Mouse (Mus musculus) cerebellum, postnatal 25 days (tissue): ENCODE results near the gene Rbfox2.
A peak's percentile ranks its signal among the peaks of the same experiment; 100 is the strongest.

Experiments used
- DNase-seq, 2 experiments: peaks; one replicate each; pipeline ENCODE4 v3.0.0; 2021; ENCODE audit warnings: mixed read lengths in 2 of 2

Rbfox2 gene

GRCm38 (mm10) chr15:77226831-77227354 lies 79.9 kb downstream of the Rbfox2 start:
- DNase-seq, result peak; percentile 45 to 57

- no peak for DNase-seq
These were observed 80.9 kb downstream of the Rbfox2 start for GRCm38 (mm10) chr15:77225858-77226257.

- peak; percentile 44 to 67 for DNase-seq
These were observed 81.5 kb downstream of the Rbfox2 start for GRCm38 (mm10) chr15:77225274-77225673.

- no peak for DNase-seq
These were observed 86.0 kb downstream of the Rbfox2 start for GRCm38 (mm10) chr15:77220833-77221232.

DNA sequence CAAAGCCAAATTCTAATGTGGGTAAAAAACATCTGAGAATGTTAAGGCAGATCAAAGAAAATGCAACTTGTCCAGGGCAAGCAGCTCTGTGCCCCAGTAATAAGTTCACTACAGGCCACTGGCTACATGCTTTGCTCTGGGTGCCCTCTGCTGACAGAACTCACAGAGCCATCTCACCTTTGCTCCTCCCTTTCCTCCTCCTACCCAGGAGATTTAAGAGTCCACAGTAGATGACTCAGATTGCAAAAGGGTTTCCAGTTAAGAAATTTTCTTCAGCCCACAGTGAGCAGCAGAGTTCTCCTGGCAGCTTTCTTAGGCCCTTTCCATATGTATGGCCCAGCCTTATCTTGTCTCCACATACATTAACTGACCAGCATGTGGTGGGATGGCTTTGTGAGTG lies 86.7 kb downstream of the Rbfox2 start:
- peak; percentile 53 to 67 for DNase-seq

GRCm38 (mm10) chr15:77219571-77219970 lies 87.2 kb downstream of the Rbfox2 start:
- no peak for DNase-seq

DNA sequence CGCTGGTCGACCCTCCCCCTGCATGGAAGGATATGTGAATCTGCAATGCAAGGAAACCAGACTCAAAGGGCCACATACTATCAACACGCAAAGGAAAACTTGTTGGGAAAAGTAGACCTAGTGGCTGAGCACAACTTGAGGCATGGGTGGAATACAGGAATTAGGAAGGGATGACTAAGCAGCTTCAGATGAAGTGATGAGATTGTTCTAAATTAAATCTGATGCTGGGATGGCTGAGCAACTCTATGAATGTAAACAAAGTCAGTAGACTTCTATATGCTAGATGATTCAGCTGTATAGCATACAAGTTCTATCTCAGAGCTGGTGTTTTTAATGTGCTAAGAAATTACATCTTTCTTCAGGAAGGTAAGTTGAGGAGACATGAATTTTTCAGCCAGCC lies 88.8 kb downstream of the Rbfox2 start:
- DNase-seq, result no peak

DNA sequence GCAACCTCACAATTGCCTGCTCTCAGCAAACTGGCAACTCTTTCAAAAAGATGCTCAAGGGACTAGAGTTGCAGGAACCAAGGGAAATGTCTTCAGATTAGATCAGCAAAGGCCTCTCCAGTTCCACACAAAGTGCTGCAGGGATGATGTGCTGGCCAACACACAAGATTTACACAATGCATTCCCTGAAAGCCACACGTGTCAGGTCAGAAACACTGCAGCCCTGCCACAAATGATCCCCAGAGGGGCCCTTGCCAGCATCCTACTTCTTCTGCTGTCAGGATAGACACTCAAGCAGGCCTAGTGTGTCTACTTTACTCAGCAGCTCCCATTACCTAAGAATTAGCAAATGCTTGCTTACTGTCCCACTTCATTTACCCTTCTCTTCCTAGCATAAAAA lies 89.3 kb downstream of the Rbfox2 start:
- no peak for DNase-seq

- DNase-seq, result no peak
These were observed 90.1 kb downstream of the Rbfox2 start for GRCm38 (mm10) chr15:77216704-77217103.

- DNase-seq, result no peak
These were observed 91.5 kb downstream of the Rbfox2 start for GRCm38 (mm10) chr15:77215178-77215800.

GRCm38 (mm10) chr15:77214410-77215107 lies 92.2 kb downstream of the Rbfox2 start:
- DNase-seq, result no peak

GRCm38 (mm10) chr15:77213829-77214228 lies 93.0 kb downstream of the Rbfox2 start:
- DNase-seq, result no peak

DNA sequence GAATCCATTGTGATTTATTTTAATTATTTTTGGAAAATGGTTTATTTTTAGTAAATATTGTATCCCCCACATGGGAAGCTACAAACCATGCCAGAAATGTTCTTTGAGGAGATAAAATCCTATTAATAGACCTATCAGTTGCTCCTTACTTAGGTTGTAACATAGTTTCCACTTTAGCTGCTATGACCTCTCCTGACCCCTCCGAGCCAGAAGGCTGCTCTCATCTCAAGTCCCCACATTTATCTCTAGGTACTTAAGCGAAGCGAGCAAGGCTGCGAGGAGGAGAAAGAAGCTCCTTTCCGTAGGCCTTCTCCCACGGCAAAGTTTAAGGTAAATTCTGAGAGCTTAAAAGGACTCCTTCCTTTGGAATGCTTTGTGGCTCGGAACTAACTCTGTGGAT lies 94.0 kb downstream of the Rbfox2 start:
- no peak for DNase-seq

DNA sequence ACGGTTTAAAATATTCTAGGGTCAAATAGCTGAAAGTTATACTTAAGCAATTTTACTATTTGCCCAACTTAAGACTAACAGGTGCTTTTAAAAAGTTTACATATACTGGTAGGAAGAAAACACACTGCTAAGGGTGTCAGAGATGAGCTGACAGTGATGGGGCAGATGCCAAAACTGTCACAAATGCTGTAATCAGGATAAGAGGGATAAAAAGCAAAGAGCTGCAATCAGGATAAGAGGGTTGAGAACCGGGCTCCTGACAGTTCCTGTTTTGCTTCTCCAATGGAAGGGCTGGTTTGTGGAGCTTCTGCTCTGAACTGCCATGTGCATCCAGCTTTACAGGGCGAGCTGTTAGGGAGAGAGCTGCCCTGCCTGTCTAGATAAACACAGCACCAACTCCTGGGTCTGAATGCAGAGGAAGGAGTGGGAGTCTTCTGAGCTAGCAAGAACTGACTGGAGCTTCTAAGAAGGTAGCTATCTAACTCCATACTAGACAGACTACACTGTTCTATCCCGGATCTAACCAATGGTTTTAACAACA lies 94.5 kb downstream of the Rbfox2 start:
- DNase-seq, result no peak

DNA sequence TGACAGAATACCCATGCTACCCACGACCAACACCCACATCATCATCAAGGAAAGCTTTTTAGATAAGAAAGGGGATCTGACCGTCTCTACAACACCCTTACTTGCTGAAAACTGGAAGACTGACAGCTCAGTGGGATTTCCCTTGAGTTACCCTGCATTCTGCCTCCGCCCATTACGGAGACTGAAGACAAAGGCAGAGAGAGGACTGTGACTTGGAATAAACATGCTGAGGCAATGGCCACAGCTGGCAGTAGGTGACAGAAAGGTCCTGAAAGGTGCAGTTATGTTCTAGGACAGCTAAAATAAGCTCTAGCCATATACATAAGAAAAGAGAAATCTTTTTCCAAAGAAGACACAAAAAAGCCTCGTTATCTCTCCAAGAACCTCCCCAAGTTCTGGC lies 99.8 kb downstream of the Rbfox2 start:
- DNase-seq, result no peak

GRCm38 (mm10) chr15:77204951-77205350 lies 101.9 kb downstream of the Rbfox2 start:
- DNase-seq, result peak; percentile 63 to 80

DNA sequence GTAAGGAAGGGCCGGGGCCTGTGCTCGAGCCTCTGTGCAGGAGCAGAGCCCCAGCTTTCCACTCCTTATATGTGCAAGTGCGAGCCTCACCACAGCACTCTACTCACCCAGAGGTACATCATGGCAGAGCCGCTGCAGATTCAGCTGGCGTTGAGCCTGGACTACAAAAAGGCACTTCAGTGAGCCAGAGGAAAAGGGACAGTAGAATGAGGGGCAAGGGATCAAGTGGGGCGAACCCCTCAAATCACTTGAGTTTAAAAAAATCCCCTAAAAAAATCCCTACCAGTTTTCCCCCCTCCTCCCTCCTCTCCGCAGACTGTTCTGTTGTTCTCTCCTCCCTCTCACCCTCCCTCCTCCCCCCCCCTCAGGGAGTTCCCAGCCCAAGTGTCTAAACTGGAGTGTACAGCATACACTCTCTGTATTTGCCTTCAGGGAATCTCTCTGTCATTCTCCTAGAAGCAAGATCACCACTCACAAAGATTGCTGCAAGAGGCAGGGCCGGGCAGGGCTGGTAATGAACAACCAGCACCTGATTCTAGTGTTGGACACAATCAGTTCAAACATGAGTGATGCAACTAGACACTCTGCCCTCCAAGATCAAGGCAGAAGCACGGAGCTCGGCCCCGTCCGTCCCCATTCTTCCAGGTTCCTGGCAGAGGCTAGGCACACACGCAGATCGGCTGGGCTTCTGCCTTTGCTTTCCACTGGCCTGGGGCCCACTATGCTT lies 103.4 kb downstream of the Rbfox2 start:
- peak; percentile 50 to 65 for DNase-seq

GRCm38 (mm10) chr15:77202881-77203254 lies 103.9 kb downstream of the Rbfox2 start:
- DNase-seq, result no peak

DNA sequence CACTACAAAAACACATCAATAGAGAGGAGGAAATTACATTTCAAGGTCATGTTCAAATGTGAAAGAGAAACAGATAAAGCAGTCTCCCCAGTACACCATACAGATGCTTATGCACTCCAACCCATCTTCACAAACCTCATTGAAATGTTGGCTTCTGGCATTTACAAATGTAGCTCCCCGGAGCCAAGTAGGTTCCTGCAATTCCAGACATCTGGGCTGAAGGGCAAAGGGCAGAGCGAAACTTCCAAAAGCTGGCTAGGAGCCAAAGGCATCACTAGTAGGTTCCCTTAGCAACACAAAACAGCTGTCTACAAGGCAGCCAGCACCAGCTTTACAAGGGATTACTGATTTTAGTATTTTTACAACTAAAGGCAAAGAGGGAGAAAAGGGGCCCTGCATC lies 104.6 kb downstream of the Rbfox2 start:
- DNase-seq, result no peak

DNA sequence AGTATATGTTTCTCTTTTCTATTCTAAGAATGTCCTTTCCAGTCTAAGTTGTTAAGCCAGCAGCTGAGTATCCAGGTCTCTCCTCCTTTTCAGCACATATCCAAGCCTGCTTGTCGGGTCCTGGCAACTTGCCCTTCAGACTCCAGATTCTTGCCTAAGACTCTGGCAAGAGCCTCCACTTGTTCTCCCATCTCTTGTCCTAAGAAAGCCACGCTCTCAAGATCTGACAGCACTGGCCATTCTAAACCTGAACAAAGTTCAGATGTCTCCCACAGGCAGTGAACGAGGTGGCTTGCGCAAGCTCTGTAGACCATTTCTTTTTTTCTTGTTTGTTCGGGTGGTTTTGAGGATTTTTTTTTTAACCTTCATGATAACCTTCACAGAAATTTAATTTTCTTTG lies 110.0 kb downstream of the Rbfox2 start:
- peak in 1 of 2 experiments; percentile 61 for DNase-seq

DNA sequence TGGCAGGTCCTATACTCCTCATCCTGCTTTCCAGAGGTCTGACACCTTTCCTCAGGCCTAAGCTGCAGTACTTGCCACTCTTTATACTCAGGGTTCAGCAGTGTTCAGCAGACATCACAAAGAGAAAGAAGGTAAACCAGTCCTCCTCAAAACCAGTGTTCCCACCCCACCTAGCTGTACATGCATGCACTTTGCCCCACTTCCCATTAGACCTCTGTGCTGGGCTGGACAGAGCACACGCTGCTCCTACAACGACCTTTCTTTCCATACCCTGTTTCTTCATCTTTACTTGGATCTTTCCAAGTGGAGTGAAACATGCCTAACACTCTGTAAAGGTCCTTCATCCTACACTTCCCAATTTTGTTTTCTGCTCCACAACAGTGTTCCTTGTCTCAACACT lies 110.8 kb downstream of the Rbfox2 start:
- DNase-seq, result no peak

- DNase-seq, result peak; percentile 51 to 62
These were observed 114.5 kb downstream of the Rbfox2 start for GRCm38 (mm10) chr15:77192154-77192935.

DNA sequence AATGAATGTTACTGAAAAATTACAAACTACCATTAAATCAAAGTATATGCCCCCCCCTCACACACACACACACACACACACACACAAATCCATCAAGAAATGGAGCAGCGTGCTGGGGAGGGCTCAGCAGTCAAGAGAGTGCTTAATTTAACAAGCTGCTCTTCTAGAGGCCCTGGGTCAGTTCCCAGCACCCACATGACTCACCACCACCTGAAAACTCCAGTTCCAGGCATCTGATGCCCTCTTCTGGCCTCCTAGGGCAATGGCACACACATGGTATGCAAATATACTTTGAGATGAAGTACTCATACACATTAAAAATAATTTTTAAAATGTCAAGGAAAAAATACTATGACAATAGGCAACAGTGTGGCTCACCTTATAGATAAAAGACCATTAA lies 120.7 kb downstream of the Rbfox2 start:
- DNase-seq, result no peak
